Mouse (Mus musculus) forebrain, embryonic 13.5 days (tissue): ENCODE measurements around the gene Rhox8. TPM values are rescaled to one million over a fixed set of nuclear protein-coding genes. Genes with fewer than 3 reads are reported as not detected.
"Not testable (repeated sequence)": the region's sequence is repeated elsewhere in the genome, so short reads cannot be mapped to it uniquely, and the experiment has no call there.

Source experiments
- ATAC-seq: fragments of 200-750 bp; cut with Nextera tagmentation; 2 replicates; pipeline ENCODE4 v1.8.0; 2017
- H3K27ac ChIP-seq: fragments of 300-500 bp; sonication (generic); 2 replicates; pipeline ENCODE4 v1.5.1; 2015; ENCODE audit warnings: inconsistent platforms, mild to moderate bottlenecking, moderate library complexity
- H3K27me3 ChIP-seq: fragments of 300-500 bp; sonication (generic); 2 replicates; pipeline ENCODE4 v1.6.1; 2015; ENCODE audit warnings: mild to moderate bottlenecking, inconsistent platforms
- H3K36me3 ChIP-seq: fragments of 300-500 bp; sonication (generic); 2 replicates; pipeline ENCODE4 v1.6.1; 2015; ENCODE audit warnings: mild to moderate bottlenecking, inconsistent platforms; ENCODE audit not compliant: poor library complexity, severe bottlenecking
- H3K4me1 ChIP-seq: fragments of 300-500 bp; sonication (generic); 2 replicates; pipeline ENCODE4 v1.6.1; 2015; ENCODE audit warnings: inconsistent platforms
- H3K4me2 ChIP-seq: fragments of 300-500 bp; sonication (generic); 2 replicates; pipeline ENCODE4 v1.6.1; 2015; ENCODE audit warnings: inconsistent platforms, mild to moderate bottlenecking, moderate library complexity
- H3K4me3 ChIP-seq: fragments of 300-500 bp; sonication (generic); 2 replicates; pipeline ENCODE4 v1.5.1; 2015; ENCODE audit warnings: mild to moderate bottlenecking, inconsistent platforms
- H3K9ac ChIP-seq: fragments of 300-500 bp; sonication (generic); 2 replicates; pipeline ENCODE4 v1.6.1; 2015; ENCODE audit warnings: mild to moderate bottlenecking, inconsistent platforms
- H3K9me3 ChIP-seq: fragments of 300-500 bp; sonication (generic); replicated peaks from 2 replicates; pipeline ENCODE4 v1.6.1; 2016; ENCODE audit warnings: inconsistent platforms
- WGBS: fragments of 180-500 bp; shearing (Covaris S2); methylation state at CpG from one replicate; pipeline ENCODE4 v1.1.7; 2015; 5-methylcytosine and 5-hydroxymethylcytosine counted together
- polyA plus RNA-seq: library from polyadenylated mRNA; unstranded; fragments of >200 nt; fragmentation: Nextera tagmentation; extraction: Ambion mirVana; gene quantifications from 2 replicates; pipeline ENCODE4 v1.2.1, GENCODE M21; 2015

Rhox8 gene
- 0.24 TPM in 1 of 2 replicates, not detected in the other for polyA plus RNA-seq

- ATAC-seq = no peak
- Histone ChIP-seq H3K9me3 (no peaks in the 10 kb centered on the region), H3K27me3 (no peaks in the 10 kb centered on the region), H3K36me3 (no peaks in the 10 kb centered on the region), H3K27ac (no peak within 1 kb of the TSS), H3K9ac (no peak within 1 kb of the TSS), H3K4me2 (no peak within 1 kb of the TSS), H3K4me1 (no peaks in the 10 kb centered on the region), H3K4me3 (no peak within 1 kb of the TSS)
- WGBS = 81% methylated on average over 4 of the region's 4 CpGs
These were observed at the start of gene Rhox8 for GRCm38 (mm10) chrX:37878844-37879243. TSS of gene Rhox8 (minus strand) at chrX:37878944.

GRCm38 (mm10) chrX:37916311-37916710 is 37.6 kb upstream of the Rhox8 start:
- Histone ChIP-seq H3K4me1 (no peaks in the 10 kb centered on the region), H3K9me3 (no peaks in the 10 kb centered on the region), H3K9ac (no peak overlapping the region), H3K27me3 (no peaks in the 10 kb centered on the region), H3K4me3 (no peak overlapping the region), H3K4me2 (no peak overlapping the region), H3K36me3 (no peaks in the 10 kb centered on the region), H3K27ac (no peak overlapping the region)
- 74% methylated on average over 4 of the region's 4 CpGs for WGBS
- no peak for ATAC-seq

DNA sequence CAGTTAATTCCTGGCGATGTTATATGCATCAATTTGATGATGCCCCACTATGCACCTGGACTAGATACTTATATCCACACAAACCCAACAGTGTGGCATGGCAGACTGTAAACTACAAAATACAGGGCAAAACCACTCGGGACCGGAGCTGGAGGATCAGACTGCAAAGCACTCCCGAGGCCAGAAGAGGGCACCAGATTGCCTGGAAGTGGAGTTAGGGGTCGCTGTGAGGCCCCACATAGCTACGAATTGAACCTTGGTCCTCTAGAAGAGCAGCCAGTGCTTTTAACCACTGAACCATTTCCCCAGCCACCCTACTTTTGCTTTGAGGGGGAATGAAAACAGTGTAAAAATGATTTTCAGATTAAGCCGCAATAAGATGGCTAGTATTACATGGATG is 29.8 kb upstream of the Rhox8 start:
- Histone ChIP-seq H3K27ac (no peak overlapping the region), H3K4me2 (no peak overlapping the region)
- 56% methylated on average over 7 of the region's 7 CpGs for WGBS

GRCm38 (mm10) chrX:37903727-37904126 is 25.0 kb upstream of the Rhox8 start:
- 75% methylated on average over 5 of the region's 5 CpGs for WGBS
- Histone ChIP-seq H3K4me1 (no peaks in the 10 kb centered on the region), H3K9me3 (no peaks in the 10 kb centered on the region), H3K4me3 (no peak overlapping the region), H3K27ac (no peak overlapping the region), H3K36me3 (no peaks in the 10 kb centered on the region), H3K27me3 (no peaks in the 10 kb centered on the region), H3K9ac (no peak overlapping the region), H3K4me2 (no peak overlapping the region)
- ATAC-seq = no peak

More for the DNA sequence above, 29.8 kb upstream of the Rhox8 start:
- H3K36me3 ChIP-seq = no peaks in the 10 kb centered on the region
- no peaks in the 10 kb centered on the region for H3K27me3 ChIP-seq
- ATAC-seq = no peak
- H3K9me3 ChIP-seq = no peaks in the 10 kb centered on the region
- no peak overlapping the region for H3K4me3 ChIP-seq
- no peak overlapping the region for H3K9ac ChIP-seq
- no peaks in the 10 kb centered on the region for H3K4me1 ChIP-seq

DNA sequence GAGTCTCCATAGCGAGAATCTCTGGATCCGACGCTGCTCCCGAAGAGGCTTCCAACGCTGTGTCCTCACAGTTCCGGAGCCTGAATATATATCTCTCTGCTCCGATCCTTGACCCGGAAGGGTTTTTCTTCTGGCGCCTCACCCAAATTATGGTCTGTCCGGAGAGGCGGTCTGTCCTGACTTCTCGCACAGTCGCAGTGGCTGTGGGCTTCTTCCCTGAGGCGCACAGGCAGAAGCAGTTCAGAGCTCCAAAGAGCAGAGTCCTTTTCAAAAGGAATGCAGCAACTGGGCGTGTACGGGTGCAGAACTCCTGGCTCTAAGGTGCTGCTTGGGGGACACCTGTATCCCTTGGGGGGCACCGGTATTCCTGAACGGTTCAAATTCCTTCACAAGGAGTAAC is 22.9 kb upstream of the Rhox8 start, which contains the start of gene Rhox9:
TSS of gene Rhox9 (minus strand) at position 101 of the 400 bp plus-strand sequence.
- H3K4me2 ChIP-seq, H3K4me3 ChIP-seq, ATAC-seq, H3K9ac ChIP-seq, H3K27ac ChIP-seq, H3K4me1 ChIP-seq, H3K9me3 ChIP-seq, H3K36me3 ChIP-seq, H3K27me3 ChIP-seq: not testable (repeated sequence)
- 94% methylated on average over 10 of the region's 18 CpGs for WGBS

GRCm38 (mm10) chrX:37897132-37897531 is 18.4 kb upstream of the Rhox8 start, which contains the start of gene Rhox7b:
TSS of gene Rhox7b (minus strand) at chrX:37897232.
- H3K9me3 ChIP-seq, H3K27ac ChIP-seq, H3K4me3 ChIP-seq, H3K4me2 ChIP-seq, ATAC-seq, H3K9ac ChIP-seq, H3K4me1 ChIP-seq, H3K36me3 ChIP-seq, H3K27me3 ChIP-seq: not testable (repeated sequence)
- 87% methylated on average over 9 of the region's 9 CpGs for WGBS

DNA sequence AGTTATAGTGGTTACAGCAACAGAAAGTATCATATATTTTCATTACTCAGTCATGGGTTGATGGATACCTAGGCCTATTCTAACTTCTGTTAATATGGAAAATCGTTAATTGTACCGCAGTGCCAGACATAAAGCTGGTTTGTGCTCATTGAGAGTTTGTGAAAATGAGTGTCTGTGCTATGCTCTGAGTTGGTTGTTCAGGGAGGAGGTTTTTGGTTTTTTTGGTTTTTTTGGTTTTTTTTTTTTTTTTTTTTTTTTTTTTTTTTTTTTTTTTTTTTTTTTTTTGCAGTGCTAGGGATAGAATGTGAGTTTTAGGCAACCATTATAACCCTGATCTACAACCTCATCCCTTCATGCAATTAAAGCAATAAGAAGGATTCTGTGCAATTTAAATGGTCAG is 7.1 kb downstream of the Rhox8 start:
- H3K4me1 ChIP-seq = no peaks in the 10 kb centered on the region
- 97% methylated on average over 2 of the region's 2 CpGs for WGBS
- H3K27ac ChIP-seq = no peak overlapping the region
- no peaks in the 10 kb centered on the region for H3K36me3 ChIP-seq
- H3K27me3 ChIP-seq = no peaks in the 10 kb centered on the region
- no peak overlapping the region for H3K4me2 ChIP-seq
- H3K9me3 ChIP-seq = no peaks in the 10 kb centered on the region
- H3K9ac ChIP-seq = no peak overlapping the region
- H3K4me3 ChIP-seq = no peak overlapping the region
- ATAC-seq = no peak

DNA sequence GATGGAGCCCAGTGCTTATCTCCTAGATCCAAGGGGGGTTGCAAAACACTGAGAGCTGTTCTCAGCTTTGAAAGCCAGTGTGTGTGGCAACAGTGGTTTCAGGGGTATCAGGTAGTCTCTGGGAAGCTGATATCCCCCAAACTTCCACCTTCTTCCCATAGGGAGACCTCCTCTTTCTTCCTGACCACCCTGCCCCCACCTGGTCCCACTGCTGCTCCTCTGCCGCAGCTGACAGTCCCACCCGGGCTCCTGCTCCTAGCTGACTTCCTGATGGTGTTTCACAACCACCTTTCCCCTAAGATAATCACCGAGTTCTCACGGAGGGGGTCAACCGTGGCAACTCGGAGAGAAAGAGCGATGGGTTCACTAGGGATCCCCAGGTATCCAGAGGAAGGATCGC is 47.4 kb downstream of the Rhox8 start, which contains the start of gene Rhox7a:
TSS of gene Rhox7a (plus strand) at position 301 of the 400 bp plus-strand sequence.
- H3K4me3 ChIP-seq, H3K27ac ChIP-seq, H3K27me3 ChIP-seq, H3K9me3 ChIP-seq, H3K36me3 ChIP-seq, H3K9ac ChIP-seq, H3K4me1 ChIP-seq, H3K4me2 ChIP-seq, ATAC-seq: not testable (repeated sequence)
- 85% methylated on average over 8 of the region's 8 CpGs for WGBS

- not testable (repeated sequence) for H3K4me3 ChIP-seq, H3K4me1 ChIP-seq, H3K4me2 ChIP-seq, H3K36me3 ChIP-seq, H3K27ac ChIP-seq, H3K27me3 ChIP-seq, ATAC-seq, H3K9ac ChIP-seq, H3K9me3 ChIP-seq
- 84% methylated on average over 4 of the region's 12 CpGs for WGBS
These were observed 52.1 kb downstream of the Rhox8 start, which contains the start of gene Rhox6 for GRCm38 (mm10) chrX:37826610-37827009. TSS of gene Rhox6 (plus strand) at chrX:37826910.

Other genes with a start within 250 kb of the Rhox8 start
- not detected in 2 replicates for gene Rhox2g, start 235.5 kb downstream of the Rhox8 start, polyA plus RNA-seq
- not detected in 2 replicates for gene Rhox4g, start 227.6 kb downstream of the Rhox8 start, polyA plus RNA-seq
- gene Rhox3h, start 210.2 kb downstream of the Rhox8 start, polyA plus RNA-seq = not detected in 2 replicates
- not detected in 2 replicates for gene Rhox2h, start 205.7 kb downstream of the Rhox8 start, polyA plus RNA-seq
- not detected in 2 replicates for gene Rhox5, start 74.1 kb downstream of the Rhox8 start, polyA plus RNA-seq
- not detected in 2 replicates for gene Rhox6, start 52.0 kb downstream of the Rhox8 start, polyA plus RNA-seq
- gene Rhox7a, start 47.3 kb downstream of the Rhox8 start, polyA plus RNA-seq = not detected in 2 replicates
- gene Rhox7b, start 18.3 kb upstream of the Rhox8 start, polyA plus RNA-seq = not detected in 2 replicates
- not detected in 2 replicates for gene Rhox9, start 22.8 kb upstream of the Rhox8 start, polyA plus RNA-seq
- gene Btg1-ps1, start 139.9 kb upstream of the Rhox8 start, polyA plus RNA-seq = not detected in 2 replicates
- not detected in 2 replicates for gene Btg1-ps2, start 164.2 kb upstream of the Rhox8 start, polyA plus RNA-seq
- not detected in 2 replicates for gene Rhox10, start 187.5 kb upstream of the Rhox8 start, polyA plus RNA-seq
- not detected in 2 replicates for gene Rhox11, start 206.2 kb upstream of the Rhox8 start, polyA plus RNA-seq
- not detected in 2 replicates for gene Rhox12, start 232.0 kb upstream of the Rhox8 start, polyA plus RNA-seq
- not detected in 2 replicates for gene Rhox13, start 242.3 kb upstream of the Rhox8 start, polyA plus RNA-seq